Mouse (Mus musculus) forebrain, embryonic 14.5 days (tissue): Measurements from ENCODE around the gene Fyb. TPM values are rescaled to one million over a fixed set of nuclear protein-coding genes. Genes with fewer than 3 reads are reported as not detected.

Experiments used
- ATAC-seq: fragments of 200-750 bp; cut with Nextera tagmentation; 2 replicates; pipeline ENCODE4 v1.8.0; 2017; ENCODE audit warnings: mild to moderate bottlenecking, moderate library complexity
- DNase-seq: peaks from one replicate; pipeline ENCODE4 v3.0.0-alpha.2; 2015; ENCODE audit warnings: low spot score
- H3K27ac ChIP-seq: fragments of 300-500 bp; sonication (generic); 2 replicates; pipeline ENCODE4 v1.5.1; 2014; ENCODE audit warnings: low read depth, mild to moderate bottlenecking, control low read depth, low read length, moderate library complexity
- H3K27me3 ChIP-seq: fragments of 300-500 bp; sonication (generic); replicated peaks from 2 replicates; pipeline ENCODE4 v1.6.1; 2014; ENCODE audit warnings: low read length, control low read depth, mixed read lengths; ENCODE audit not compliant: control insufficient read depth, insufficient read depth
- H3K36me3 ChIP-seq: fragments of 300-500 bp; sonication (generic); 2 replicates; pipeline ENCODE4 v1.6.1; 2014; ENCODE audit warnings: low read length, control low read depth; ENCODE audit not compliant: control insufficient read depth, insufficient read depth
- H3K4me1 ChIP-seq: fragments of 300-500 bp; sonication (generic); 2 replicates; pipeline ENCODE4 v1.6.1; 2014; ENCODE audit warnings: antibody characterized with exemption, low read length, control low read depth; ENCODE audit not compliant: control insufficient read depth, insufficient read depth
- H3K4me2 ChIP-seq: fragments of 300-500 bp; sonication (generic); 2 replicates; pipeline ENCODE4 v1.6.1; 2014; ENCODE audit warnings: mild to moderate bottlenecking, control low read depth, low read length
- H3K4me3 ChIP-seq: fragments of 300-500 bp; sonication (generic); 2 replicates; pipeline ENCODE4 v1.5.1; 2014; ENCODE audit warnings: low read depth, low read length, control low read depth
- H3K9ac ChIP-seq: fragments of 300-500 bp; sonication (generic); 2 replicates; pipeline ENCODE4 v1.6.1; 2014; ENCODE audit warnings: mild to moderate bottlenecking, low read length, control low read depth, moderate library complexity
- H3K9me3 ChIP-seq: fragments of 300-500 bp; sonication (generic); replicated peaks from 2 replicates; pipeline ENCODE4 v1.6.1; 2016; ENCODE audit warnings: low read length, control low read depth, mixed read lengths; ENCODE audit not compliant: control insufficient read depth
- WGBS: fragments of 180-500 bp; shearing (Covaris S2); extraction: QIAGEN DNeasy Blood & Tissue Kit; methylation state at CpG from one replicate; pipeline ENCODE4 v1.1.7; 2014; 5-methylcytosine and 5-hydroxymethylcytosine counted together
- polyA plus RNA-seq: library from polyadenylated mRNA; unstranded; fragments of >200 nt; fragmentation: Nextera tagmentation; extraction: Ambion mirVana; gene quantifications from 2 replicates; pipeline ENCODE4 v1.2.1, GENCODE M21; 2014

Gene Fyb
- polyA plus RNA-seq, 1 experiment from 2014 or later, result 2.2 TPM

- Histone ChIP-seq H3K9me3 (no peaks in the 10 kb centered on the region), H3K27ac (no peak overlapping the region), H3K36me3 (no peaks in the 10 kb centered on the region), H3K4me2 (no peak overlapping the region), H3K4me3 (no peak overlapping the region), H3K4me1 (no peaks in the 10 kb centered on the region), H3K27me3 (no peaks in the 10 kb centered on the region), H3K9ac (no peak overlapping the region)
- WGBS, result 93% methylated on average over 2 of the region's 2 CpGs
- DNase-seq (no peak), ATAC-seq (no peak)
Observed at GRCm38 (mm10) chr15:6524801-6525200, 2.1 kb downstream of the Fyb start.

- no peaks in the 10 kb centered on the region for H3K4me1 ChIP-seq
- H3K4me3 ChIP-seq, result no peak overlapping the region
- DNase-seq, result no peak
- H3K9ac ChIP-seq, result no peak overlapping the region
- H3K36me3 ChIP-seq, result no peaks in the 10 kb centered on the region
- H3K9me3 ChIP-seq, result no peaks in the 10 kb centered on the region
- 74% methylated on average over 3 of the region's 3 CpGs for WGBS
- H3K27ac ChIP-seq, result no peak overlapping the region
- no peak overlapping the region for H3K4me2 ChIP-seq
- no peaks in the 10 kb centered on the region for H3K27me3 ChIP-seq
- ATAC-seq, result no peak
Observed at GRCm38 (mm10) chr15:6525386-6525785, 2.7 kb downstream of the Fyb start.

- no peaks in the 10 kb centered on the region for H3K9me3 ChIP-seq
- ATAC-seq, result no peak
- WGBS, result 91% methylated on average over 3 of the region's 3 CpGs
Observed at GRCm38 (mm10) chr15:6533858-6534343, 11.2 kb downstream of the Fyb start.

GRCm38 (mm10) chr15:6534592-6534991, 11.9 kb downstream of the Fyb start:
- Histone ChIP-seq H3K9me3 (no peaks in the 10 kb centered on the region), H3K36me3 (no peaks in the 10 kb centered on the region), H3K4me3 (no peak overlapping the region), H3K4me2 (no peak overlapping the region), H3K4me1 (no peaks in the 10 kb centered on the region), H3K27me3 (no peaks in the 10 kb centered on the region), H3K9ac (no peak overlapping the region), H3K27ac (no peak overlapping the region)
- WGBS, result 89% methylated on average over 8 of the region's 8 CpGs
- DNase-seq, result no peak
- ATAC-seq, result no peak

More at GRCm38 (mm10) chr15:6533858-6534343, 11.2 kb downstream of the Fyb start:
- Histone ChIP-seq H3K27ac (no peak overlapping the region), H3K4me1 (no peaks in the 10 kb centered on the region), H3K4me3 (no peak overlapping the region), H3K4me2 (no peak overlapping the region), H3K36me3 (no peaks in the 10 kb centered on the region), H3K9ac (no peak overlapping the region), H3K27me3 (no peaks in the 10 kb centered on the region)
- DNase-seq, result no peak

GRCm38 (mm10) chr15:6539639-6540338, 17.1 kb downstream of the Fyb start:
- no peaks in the 10 kb centered on the region for H3K36me3 ChIP-seq
- H3K4me2 ChIP-seq, result no peak overlapping the region
- H3K9me3 ChIP-seq, result no peaks in the 10 kb centered on the region
- no peaks in the 10 kb centered on the region for H3K4me1 ChIP-seq
- no peak overlapping the region for H3K4me3 ChIP-seq
- 83% methylated on average over 7 of the region's 7 CpGs for WGBS
- no peak overlapping the region for H3K27ac ChIP-seq
- H3K9ac ChIP-seq, result no peak overlapping the region
- no peaks in the 10 kb centered on the region for H3K27me3 ChIP-seq
- no peak for DNase-seq
- no peak for ATAC-seq

GRCm38 (mm10) chr15:6548911-6549310, 26.3 kb downstream of the Fyb start:
- Histone ChIP-seq H3K27me3 (no peaks in the 10 kb centered on the region), H3K4me2 (no peak overlapping the region), H3K9me3 (no peaks in the 10 kb centered on the region), H3K4me1 (no peaks in the 10 kb centered on the region), H3K9ac (no peak overlapping the region), H3K27ac (no peak overlapping the region), H3K4me3 (no peak overlapping the region), H3K36me3 (no peaks in the 10 kb centered on the region)
- ATAC-seq (no peak), DNase-seq (no peak)
- 94% methylated on average over 4 of the region's 4 CpGs for WGBS

- no peak for DNase-seq
Observed at GRCm38 (mm10) chr15:6551875-6552274, 29.2 kb downstream of the Fyb start.

GRCm38 (mm10) chr15:6554742-6555141, 32.1 kb downstream of the Fyb start:
- H3K27ac ChIP-seq, result no peak overlapping the region
- H3K4me1 ChIP-seq, result no peaks in the 10 kb centered on the region
- no peaks in the 10 kb centered on the region for H3K27me3 ChIP-seq
- WGBS, result 92% methylated on average over 4 of the region's 4 CpGs
- no peaks in the 10 kb centered on the region for H3K9me3 ChIP-seq
- no peak overlapping the region for H3K9ac ChIP-seq
- H3K4me3 ChIP-seq, result no peak overlapping the region
- no peak overlapping the region for H3K4me2 ChIP-seq
- ATAC-seq (no peak), DNase-seq (no peak)
- no peaks in the 10 kb centered on the region for H3K36me3 ChIP-seq

More at GRCm38 (mm10) chr15:6551875-6552274, 29.2 kb downstream of the Fyb start:
- Histone ChIP-seq H3K27me3 (no peaks in the 10 kb centered on the region), H3K4me1 (no peaks in the 10 kb centered on the region), H3K27ac (no peak overlapping the region), H3K9me3 (no peaks in the 10 kb centered on the region), H3K36me3 (no peaks in the 10 kb centered on the region), H3K4me2 (no peak overlapping the region), H3K4me3 (no peak overlapping the region), H3K9ac (no peak overlapping the region)
- ATAC-seq, result no peak
- 94% methylated on average over 7 of the region's 7 CpGs for whole genome bisulfite sequencing

- Histone ChIP-seq H3K27ac (no peak overlapping the region), H3K36me3 (no peaks in the 10 kb centered on the region), H3K4me2 (no peak overlapping the region), H3K27me3 (no peaks in the 10 kb centered on the region), H3K4me3 (no peak overlapping the region), H3K9me3 (no peaks in the 10 kb centered on the region), H3K4me1 (no peaks in the 10 kb centered on the region), H3K9ac (no peak overlapping the region)
- WGBS, result 28% methylated on average over 2 of the region's 2 CpGs
- ATAC-seq (no peak), DNase-seq (no peak)
Observed at GRCm38 (mm10) chr15:6555536-6555935, 32.9 kb downstream of the Fyb start.
